Mouse (Mus musculus): ENCODE data around the gene Apbb2. TPM values are rescaled to one million over a fixed set of nuclear protein-coding genes. Genes with fewer than 3 reads are reported as not detected.
A peak's percentile ranks its signal among the peaks of the same experiment; 100 is the strongest.

Gene Apbb2
- polyA plus RNA-seq, 1 experiment from 2014 or later = 29.3 TPM

GRCm38 (mm10) chr5:66337969-66338345 is 280.6 kb downstream of the Apbb2 start:
- H3K27ac ChIP-seq (replicated peaks) = peak overlapping the region; percentile 66
- no peaks in the 10 kb centered on the region for H3K36me3 ChIP-seq
- peak overlapping the region; percentile 59 for H3K4me3 ChIP-seq
- peaks cover 21% of the 10 kb centered on the region for H3K4me1 ChIP-seq
- WGBS = 17% methylated on average over 6 of the region's 6 CpGs
- H3K9ac ChIP-seq = peak overlapping the region; percentile 80
- H3K9me3 ChIP-seq = no peaks in the 10 kb centered on the region
- H3K27me3 ChIP-seq (replicated peaks) = 0 out of 2 replicates have a peak, but pooled peaks cover 4% of the 10 kb centered on the region
- no peak for ATAC-seq (ENCODE audit: extremely low read depth, insufficient number of reproducible peaks, low FRiP score, low TSS enrichment)
- peak overlapping the region; percentile 80 for H3K4me2 ChIP-seq

DNA sequence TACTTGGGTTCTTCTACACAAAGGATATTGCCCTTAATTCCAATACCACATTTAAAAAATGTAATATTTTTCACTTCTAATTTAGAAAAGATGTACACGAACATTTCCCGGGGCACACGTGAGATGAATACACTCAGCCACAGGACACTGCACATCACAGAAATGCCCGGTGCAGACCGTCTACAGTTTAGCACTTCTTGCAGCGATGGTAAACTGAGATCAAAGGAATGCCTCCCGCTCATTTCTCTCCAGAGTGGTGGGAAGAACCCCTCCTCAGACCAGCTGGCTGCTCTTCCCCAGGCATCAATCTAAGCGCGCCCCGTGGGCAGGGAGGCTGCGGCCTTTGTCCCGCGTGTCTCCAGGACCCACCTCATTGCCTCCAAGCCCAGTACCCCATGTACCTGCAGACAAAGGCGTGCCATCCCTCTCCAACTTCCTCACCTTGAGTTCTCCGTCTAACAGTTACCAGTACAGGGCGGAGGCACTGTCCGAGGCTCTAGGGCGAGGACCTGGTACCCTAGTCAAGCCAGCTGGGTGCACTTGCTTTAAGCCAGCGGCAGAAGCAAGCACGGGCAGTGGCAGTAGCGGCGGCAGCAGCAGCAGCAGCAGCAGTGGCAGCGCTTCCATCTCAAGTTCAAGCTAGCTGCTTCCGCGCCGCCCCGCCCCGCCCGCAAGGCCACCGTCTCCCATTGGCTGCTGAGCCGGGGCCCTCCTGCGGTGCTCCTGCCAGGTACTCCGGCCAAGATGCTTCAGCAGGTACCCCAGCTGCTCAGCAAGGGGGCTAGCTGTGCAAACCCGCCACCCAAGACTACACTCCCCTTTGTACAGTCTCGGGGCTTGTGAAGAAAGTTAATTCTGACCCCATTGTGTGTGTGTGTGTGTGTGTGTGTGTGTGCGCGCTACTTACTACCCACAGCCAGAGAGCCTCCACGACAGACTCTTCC is 281.3 kb downstream of the Apbb2 start:
- peak overlapping the region; percentile 80 for H3K9ac ChIP-seq
- ATAC-seq (ENCODE audit: extremely low read depth, insufficient number of reproducible peaks, low FRiP score, low TSS enrichment) = peak; percentile 60; the same call in 1 of the 2 replicates
- WGBS = 5% methylated on average over 38 of the region's 38 CpGs

GRCm38 (mm10) chr5:66330806-66331205 is 287.8 kb downstream of the Apbb2 start:
- Histone ChIP-seq H3K9me3 (no peaks in the 10 kb centered on the region), H3K27me3 (replicated peaks) (no peaks in the 10 kb centered on the region), H3K4me3 (no peak overlapping the region), H3K4me2 (no peak overlapping the region), H3K27ac (replicated peaks) (no peak overlapping the region), H3K36me3 (no peaks in the 10 kb centered on the region), H3K9ac (no peak overlapping the region), H3K4me1 (peaks cover 25% of the 10 kb centered on the region)
- 85% methylated on average over 6 of the region's 6 CpGs for WGBS
- ATAC-seq (ENCODE audit: extremely low read depth, insufficient number of reproducible peaks, low FRiP score, low TSS enrichment) = no peak

More for the DNA sequence above, 281.3 kb downstream of the Apbb2 start:
- Histone ChIP-seq H3K27ac (replicated peaks) (peak overlapping the region; percentile 66), H3K27me3 (replicated peaks) (0 out of 2 replicates have a peak, but pooled peaks cover 4% of the 10 kb centered on the region), H3K9me3 (no peaks in the 10 kb centered on the region), H3K4me3 (peak overlapping the region; percentile 59), H3K4me2 (peak overlapping the region; percentile 80), H3K4me1 (peaks cover 21% of the 10 kb centered on the region), H3K36me3 (no peaks in the 10 kb centered on the region)

DNA sequence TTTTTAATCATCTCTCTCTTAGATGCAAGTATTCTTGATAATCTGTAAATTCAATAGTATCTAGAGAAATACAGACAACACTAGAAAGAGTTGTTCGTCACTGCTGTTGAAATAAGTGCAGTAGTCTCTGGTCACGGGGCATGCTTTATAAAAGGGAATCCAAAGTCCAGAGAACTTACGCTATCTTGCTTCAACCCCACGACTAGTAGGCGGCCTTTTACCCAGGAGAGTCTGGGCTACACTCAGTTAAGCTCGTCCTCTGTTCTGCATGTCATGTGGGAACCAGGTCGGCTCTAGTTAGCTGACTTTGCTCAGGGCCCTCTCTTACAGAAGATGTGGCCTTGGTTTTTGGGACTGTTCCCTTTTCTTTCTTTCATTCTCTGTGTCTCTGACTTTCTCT is 289.8 kb downstream of the Apbb2 start:
- no peaks in the 10 kb centered on the region for H3K36me3 ChIP-seq
- no peak for ATAC-seq (ENCODE audit: extremely low read depth, insufficient number of reproducible peaks, low FRiP score, low TSS enrichment)
- H3K9ac ChIP-seq = no peak overlapping the region
- peaks cover 45% of the 10 kb centered on the region for H3K4me1 ChIP-seq
- H3K27ac ChIP-seq (replicated peaks) = no peak overlapping the region
- H3K27me3 ChIP-seq (replicated peaks) = no peaks in the 10 kb centered on the region
- no peak overlapping the region for H3K4me3 ChIP-seq
- no peaks in the 10 kb centered on the region for H3K9me3 ChIP-seq
- H3K4me2 ChIP-seq = peak overlapping the region; percentile 55
- WGBS = 61% methylated on average over 7 of the region's 7 CpGs

DNA sequence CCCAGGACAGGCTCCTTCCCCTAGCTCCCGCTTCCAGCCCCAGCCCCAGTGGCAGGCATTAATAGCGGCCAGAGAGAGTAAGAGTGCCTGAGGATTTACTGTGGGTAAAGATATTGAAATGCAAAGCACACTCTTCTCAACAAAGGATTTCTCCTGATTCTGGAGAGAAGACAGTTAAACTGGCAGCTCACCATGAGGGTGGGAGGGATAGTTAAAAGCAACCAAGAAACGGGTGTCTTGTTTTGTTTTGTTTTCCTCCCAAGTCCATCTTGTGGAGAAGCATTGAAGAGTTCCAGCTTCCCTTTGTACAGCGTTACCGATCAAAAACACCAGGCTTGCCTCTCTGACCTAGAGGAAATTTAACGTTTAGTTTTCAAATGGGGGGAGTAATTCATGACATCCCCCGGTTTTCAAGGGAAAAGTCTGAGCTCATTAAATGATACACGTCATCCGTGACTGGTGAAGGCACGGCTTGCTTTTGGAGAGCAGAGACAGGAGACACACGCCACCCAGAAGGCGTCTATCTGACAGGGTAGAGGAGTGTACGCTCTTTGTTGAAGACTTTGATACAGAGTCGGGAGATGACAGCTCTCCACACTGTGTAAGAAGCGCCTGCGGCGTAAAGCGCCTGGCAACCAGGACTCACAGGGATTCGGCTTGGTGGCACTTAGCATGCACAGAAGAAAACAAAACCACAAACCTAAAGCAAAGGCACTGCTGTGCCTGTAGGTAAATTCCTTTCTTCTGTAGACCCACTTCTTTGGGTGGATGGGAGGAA is 290.4 kb downstream of the Apbb2 start:
- WGBS = 32% methylated on average over 19 of the region's 19 CpGs
- H3K9ac ChIP-seq = peak overlapping the region; percentile 38; the same call in 1 of the 2 replicates
- no peak overlapping the region for H3K27ac ChIP-seq (replicated peaks)
- H3K4me3 ChIP-seq = no peak overlapping the region
- H3K36me3 ChIP-seq = no peaks in the 10 kb centered on the region
- H3K9me3 ChIP-seq = no peaks in the 10 kb centered on the region
- H3K27me3 ChIP-seq (replicated peaks) = no peaks in the 10 kb centered on the region
- ATAC-seq (ENCODE audit: extremely low read depth, insufficient number of reproducible peaks, low FRiP score, low TSS enrichment) = no peak
- peaks cover 52% of the 10 kb centered on the region for H3K4me1 ChIP-seq
- peak overlapping the region; percentile 55 for H3K4me2 ChIP-seq

GRCm38 (mm10) chr5:66326395-66326794 is 292.2 kb downstream of the Apbb2 start:
- ATAC-seq (ENCODE audit: extremely low read depth, insufficient number of reproducible peaks, low FRiP score, low TSS enrichment) = no peak
- Histone ChIP-seq H3K4me1 (peaks cover 59% of the 10 kb centered on the region), H3K9me3 (no peaks in the 10 kb centered on the region), H3K27ac (replicated peaks) (no peak overlapping the region), H3K4me3 (no peak overlapping the region), H3K27me3 (replicated peaks) (no peaks in the 10 kb centered on the region), H3K9ac (no peak overlapping the region), H3K36me3 (no peaks in the 10 kb centered on the region), H3K4me2 (no peak overlapping the region)
- 75% methylated on average over 7 of the region's 7 CpGs for WGBS

- H3K4me1 ChIP-seq = peaks cover 68% of the 10 kb centered on the region
- H3K4me3 ChIP-seq = peak overlapping the region; percentile 31
- peak overlapping the region; percentile 63 for H3K9ac ChIP-seq
- no peaks in the 10 kb centered on the region for H3K27me3 ChIP-seq (replicated peaks)
- H3K9me3 ChIP-seq = no peaks in the 10 kb centered on the region
- WGBS = 15% methylated on average over 11 of the region's 11 CpGs
- peak overlapping the region; percentile 60 for H3K4me2 ChIP-seq
- H3K36me3 ChIP-seq = no peaks in the 10 kb centered on the region
- H3K27ac ChIP-seq (replicated peaks) = peak overlapping the region; percentile 90
- peak; percentile 64; the same call in 1 of the 2 replicates for ATAC-seq (ENCODE audit: extremely low read depth, insufficient number of reproducible peaks, low FRiP score, low TSS enrichment)
Observed at GRCm38 (mm10) chr5:66323603-66324002, 295.0 kb downstream of the Apbb2 start.

DNA sequence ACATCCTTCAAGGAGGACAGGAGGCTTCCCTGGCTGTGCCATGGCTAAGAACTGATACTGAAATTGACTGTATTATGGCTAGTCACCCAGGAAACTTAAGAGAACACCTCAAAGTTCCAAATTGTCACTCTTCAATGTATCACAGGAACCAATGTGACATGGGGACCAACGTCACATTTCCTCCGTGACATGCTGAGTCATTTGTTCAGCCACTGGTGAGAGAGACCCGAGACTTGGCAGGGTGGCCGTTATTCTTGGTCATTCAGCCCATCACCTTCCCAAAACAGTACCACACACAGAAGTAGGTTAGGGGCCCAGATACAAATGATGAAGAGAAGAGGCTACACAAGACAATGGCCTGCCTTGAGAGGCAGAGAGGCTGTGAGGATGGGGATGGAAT is 295.5 kb downstream of the Apbb2 start:
- Histone ChIP-seq H3K27me3 (replicated peaks) (no peaks in the 10 kb centered on the region), H3K4me3 (peak overlapping the region; percentile 31), H3K9me3 (no peaks in the 10 kb centered on the region), H3K4me1 (peaks cover 63% of the 10 kb centered on the region), H3K4me2 (peak overlapping the region; percentile 60), H3K27ac (replicated peaks) (peak overlapping the region; percentile 90), H3K36me3 (no peaks in the 10 kb centered on the region), H3K9ac (peak overlapping the region; percentile 47; the same call in 1 of the 2 replicates)
- 55% methylated on average over 4 of the region's 4 CpGs for WGBS
- no peak for ATAC-seq (ENCODE audit: extremely low read depth, insufficient number of reproducible peaks, low FRiP score, low TSS enrichment)

DNA sequence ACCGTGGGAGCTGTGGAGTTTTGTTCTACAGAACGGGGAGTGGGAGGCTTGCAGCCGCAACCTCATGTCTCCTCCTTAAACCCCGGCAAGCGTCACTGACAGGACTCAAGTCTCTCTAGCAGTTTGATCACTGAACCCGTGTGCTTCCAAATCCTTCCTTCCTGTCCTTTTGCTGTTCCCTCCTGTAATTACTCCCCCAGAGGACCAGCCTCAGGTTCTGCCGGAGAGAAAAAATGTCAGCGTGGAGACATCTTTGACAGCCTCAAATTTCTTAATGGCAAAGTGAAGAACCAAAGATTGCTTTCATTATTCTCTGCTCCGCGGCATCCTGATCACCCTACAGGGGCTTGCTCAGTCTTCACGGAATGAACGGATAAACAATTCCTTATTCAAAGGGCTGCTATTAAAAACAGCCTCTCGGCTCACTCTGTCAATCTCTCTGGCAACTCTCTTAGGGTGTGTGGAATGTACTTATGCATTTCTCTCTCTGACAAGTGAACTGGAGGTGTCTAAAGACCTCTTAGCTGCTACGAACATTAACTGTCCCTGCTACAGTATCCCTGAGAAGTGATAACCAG is 298.7 kb downstream of the Apbb2 start:
- Histone ChIP-seq H3K9me3 (no peaks in the 10 kb centered on the region), H3K27ac (replicated peaks) (peak overlapping the region; percentile 72), H3K4me3 (peak overlapping the region; percentile 22; the same call in 1 of the 2 replicates), H3K4me2 (peak overlapping the region; percentile 55), H3K9ac (peak overlapping the region; percentile 45; the same call in 1 of the 2 replicates), H3K36me3 (no peaks in the 10 kb centered on the region), H3K27me3 (replicated peaks) (no peaks in the 10 kb centered on the region), H3K4me1 (peaks cover 53% of the 10 kb centered on the region)
- ATAC-seq (ENCODE audit: extremely low read depth, insufficient number of reproducible peaks, low FRiP score, low TSS enrichment) = no peak
- 39% methylated on average over 14 of the region's 14 CpGs for WGBS

DNA sequence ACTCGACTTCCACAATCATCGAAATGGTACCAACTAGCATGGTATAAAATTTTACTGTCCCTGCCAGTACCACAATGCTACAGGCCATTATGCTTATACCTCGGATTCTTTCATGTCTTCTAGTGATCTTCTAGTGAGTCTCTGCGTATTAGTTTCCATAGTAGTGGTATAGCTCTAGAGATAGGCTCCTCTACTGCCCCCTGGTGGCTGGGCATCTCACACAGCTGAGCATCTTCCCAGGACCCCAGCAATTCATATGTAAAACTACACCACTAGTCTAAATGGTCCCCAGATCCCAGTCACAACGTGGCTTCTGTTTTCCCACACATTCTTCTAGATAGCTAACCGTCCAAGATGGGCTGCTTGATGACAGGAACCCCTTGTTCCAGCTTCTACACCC is 299.2 kb downstream of the Apbb2 start:
- no peaks in the 10 kb centered on the region for H3K9me3 ChIP-seq
- no peaks in the 10 kb centered on the region for H3K27me3 ChIP-seq (replicated peaks)
- ATAC-seq (ENCODE audit: extremely low read depth, insufficient number of reproducible peaks, low FRiP score, low TSS enrichment) = no peak
- H3K9ac ChIP-seq = peak overlapping the region; percentile 45; the same call in 1 of the 2 replicates
- H3K4me1 ChIP-seq = peaks cover 47% of the 10 kb centered on the region
- no peaks in the 10 kb centered on the region for H3K36me3 ChIP-seq
- peak overlapping the region; percentile 72 for H3K27ac ChIP-seq (replicated peaks)
- H3K4me3 ChIP-seq = no peak overlapping the region
- peak overlapping the region; percentile 55 for H3K4me2 ChIP-seq
- WGBS = 61% methylated on average over 6 of the region's 6 CpGs

- Histone ChIP-seq H3K4me3 (no peak overlapping the region), H3K9ac (no peak overlapping the region), H3K27ac (replicated peaks) (no peak overlapping the region), H3K9me3 (no peaks in the 10 kb centered on the region), H3K4me1 (peaks cover 23% of the 10 kb centered on the region), H3K27me3 (replicated peaks) (no peaks in the 10 kb centered on the region), H3K36me3 (peaks cover 14% of the 10 kb centered on the region), H3K4me2 (no peak overlapping the region)
- no peak for ATAC-seq (ENCODE audit: extremely low read depth, insufficient number of reproducible peaks, low FRiP score, low TSS enrichment)
- WGBS = 82% methylated on average over 5 of the region's 5 CpGs
Observed at GRCm38 (mm10) chr5:66315791-66316190, 302.8 kb downstream of the Apbb2 start.
